Mouse (Mus musculus) lung, postnatal 36 days (tissue): Measurements from ENCODE around the gene Kazn.

ENCODE experiments used
- DNase-seq: peaks from one replicate; pipeline ENCODE4 v3.0.0; 2022; ENCODE audit warnings: mixed read lengths

The Kazn gene

DNA sequence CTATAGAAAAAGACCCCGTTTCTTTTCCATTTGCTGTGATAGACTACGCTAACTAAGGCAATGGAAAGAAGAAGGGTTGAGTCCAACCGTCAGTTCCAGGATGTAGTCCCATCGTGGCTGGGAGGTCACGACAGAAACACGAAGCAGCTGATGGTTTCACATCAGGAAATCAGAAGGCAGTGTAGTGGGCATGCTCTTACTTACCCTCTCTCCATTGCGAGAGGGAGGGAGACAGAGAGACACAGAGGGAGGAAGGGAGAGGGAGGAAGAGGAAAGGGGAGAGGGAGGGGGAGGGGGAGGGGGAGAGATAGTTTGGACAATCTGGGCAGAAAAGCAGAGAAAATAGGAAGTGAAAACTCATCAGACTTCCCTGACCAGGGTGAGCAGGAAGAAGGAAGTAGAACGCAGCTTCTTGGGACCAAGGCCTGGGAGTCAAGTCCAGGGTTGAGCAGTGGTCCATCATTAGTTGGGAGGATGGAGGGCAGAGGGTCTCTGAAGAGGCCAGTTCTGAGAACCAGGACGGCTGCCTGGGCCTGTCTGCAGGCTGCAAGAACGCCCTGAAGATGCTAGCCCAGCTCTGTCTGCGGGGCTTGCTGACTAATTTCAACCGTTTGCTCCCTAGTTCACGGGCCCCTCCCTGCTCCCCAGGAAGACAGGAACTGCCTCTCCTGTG lies 165.0 kb downstream of the Kazn start:
- no peak for DNase-seq

DNA sequence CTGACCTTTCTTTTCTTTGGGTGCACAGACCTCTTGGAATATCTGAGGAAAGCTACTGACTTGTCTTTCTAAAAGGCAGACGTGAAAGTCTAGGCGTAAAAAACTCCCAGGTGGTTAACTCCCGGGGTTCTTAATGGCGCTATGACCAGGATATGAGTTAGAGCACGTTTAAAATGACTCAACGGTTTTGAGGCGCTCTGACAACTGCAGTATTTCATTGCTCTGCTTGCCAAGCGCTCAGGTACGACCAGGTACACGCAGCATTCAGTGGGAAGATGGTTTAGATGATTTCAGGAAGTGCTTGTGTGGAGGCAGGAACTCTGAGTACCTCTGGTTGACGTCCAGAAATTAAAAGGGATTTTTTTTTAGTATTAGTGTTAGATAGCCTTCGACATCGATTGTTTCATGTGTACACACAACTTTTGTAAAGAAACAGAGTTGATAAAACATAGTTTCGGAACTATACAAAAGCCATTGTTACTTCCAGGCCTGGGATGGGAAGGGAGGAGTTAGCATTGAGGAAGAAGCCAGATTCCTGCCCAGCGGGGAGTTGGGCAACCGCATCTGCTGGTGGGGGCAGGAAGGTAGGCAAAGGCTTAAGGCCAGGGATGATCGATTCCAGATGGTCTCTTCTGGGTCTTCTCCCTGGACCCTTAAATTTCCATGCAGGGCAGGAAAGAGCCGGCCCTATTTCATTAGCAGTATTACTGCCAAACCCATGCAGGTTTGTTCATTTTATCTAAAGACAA lies 167.8 kb downstream of the Kazn start:
- DNase-seq = peak; percentile 37

DNA sequence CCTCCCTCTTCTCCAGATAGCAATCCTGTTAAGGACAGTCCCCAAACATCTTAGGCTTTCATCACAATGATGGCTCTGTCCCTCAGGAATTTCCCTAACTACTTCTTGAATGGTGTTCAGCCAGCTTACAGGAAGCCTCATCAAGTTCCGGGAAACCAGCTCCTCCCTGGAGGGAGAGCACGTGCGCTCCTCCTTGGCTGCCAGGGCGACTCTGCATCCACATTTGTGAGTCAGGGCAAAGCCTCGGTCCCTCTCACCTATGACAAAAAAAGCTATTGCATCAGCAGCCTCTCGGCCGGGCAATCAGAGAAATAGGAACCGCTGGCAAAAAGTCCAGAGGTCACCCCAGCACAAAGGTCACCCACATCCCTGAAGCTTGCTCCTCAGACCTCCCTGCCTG lies 168.4 kb downstream of the Kazn start:
- DNase-seq = peak; percentile 63

DNA sequence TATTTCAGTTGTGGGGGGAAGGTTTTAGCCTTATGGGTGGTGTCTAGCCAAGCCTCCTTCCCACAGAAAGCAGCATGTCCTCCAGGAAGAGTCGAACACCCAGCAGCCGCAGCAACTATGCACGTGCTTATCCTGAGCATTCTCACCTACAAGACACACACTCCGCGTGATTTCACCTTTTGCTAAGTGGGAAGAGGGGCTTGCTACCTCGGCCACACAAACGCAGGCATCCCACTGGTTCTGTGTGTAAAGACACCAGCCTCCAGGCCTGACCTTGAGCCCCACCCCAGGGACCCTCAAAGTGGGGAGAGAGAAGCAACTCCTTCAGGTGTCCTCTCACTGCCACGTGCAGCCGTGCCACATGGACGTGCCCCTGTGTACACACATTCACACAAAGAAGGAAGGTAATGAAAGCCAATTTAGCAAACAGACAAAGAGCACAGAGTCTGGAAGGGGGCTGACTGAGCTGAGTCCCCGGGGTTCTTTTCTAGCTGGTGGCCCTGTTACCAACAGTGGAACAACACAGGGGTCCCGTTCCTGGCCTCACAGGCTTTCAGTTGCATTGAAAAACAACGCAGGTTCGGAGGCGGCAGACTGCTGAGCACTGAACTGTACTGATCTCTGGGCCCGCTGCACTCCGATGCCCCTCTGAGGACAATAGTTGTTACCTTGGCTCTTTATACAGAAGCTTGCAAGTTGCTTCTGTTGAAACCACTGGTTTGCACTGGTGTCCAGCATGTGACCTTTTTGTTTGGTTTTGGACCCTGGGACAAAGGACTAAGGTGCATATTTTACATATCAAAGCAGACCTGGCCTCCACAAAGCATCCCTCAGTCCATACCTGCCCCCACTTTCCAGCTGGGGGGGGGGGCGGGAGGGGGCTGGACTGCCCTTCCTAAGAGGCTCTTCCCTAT lies 170.0 kb downstream of the Kazn start:
- DNase-seq = no peak

DNA sequence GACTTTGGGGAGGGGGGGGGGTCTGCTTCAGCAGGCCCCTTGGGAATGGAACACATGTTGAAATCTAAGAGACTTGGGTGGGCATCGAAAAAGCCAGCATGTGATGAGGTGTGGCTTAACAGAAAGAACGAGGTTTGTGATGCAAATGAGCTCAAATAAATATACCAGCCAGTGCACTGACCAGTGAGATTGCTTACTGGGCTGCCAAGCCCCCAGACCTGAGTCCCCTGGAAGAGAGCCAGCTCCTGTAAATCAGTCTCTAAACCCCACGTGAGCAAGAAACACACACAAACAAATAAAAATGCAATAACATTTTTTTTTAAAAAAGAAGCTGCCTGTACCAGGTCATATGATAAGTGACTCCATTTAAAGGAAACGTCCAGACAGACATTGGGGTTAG lies 172.6 kb downstream of the Kazn start:
- DNase-seq = no peak

DNA sequence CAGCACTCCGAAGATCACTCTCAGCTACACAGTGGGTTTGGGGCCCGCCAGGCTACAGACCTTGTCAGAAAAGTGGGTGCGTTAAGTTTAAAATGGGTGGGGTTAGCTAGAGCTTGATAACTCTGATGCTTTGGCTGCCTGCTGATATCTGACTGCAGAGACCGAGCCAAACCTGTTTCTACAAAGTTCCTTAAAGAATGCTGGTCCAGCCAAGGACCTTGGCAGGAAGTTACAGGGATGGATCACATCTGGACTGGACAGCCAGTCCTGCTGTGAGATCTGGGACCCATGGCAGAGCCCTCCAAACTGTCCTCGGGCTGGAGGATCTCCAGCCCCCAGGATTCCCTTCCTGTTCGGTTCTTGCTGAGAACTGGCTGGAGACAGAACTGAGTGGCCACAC lies 173.4 kb downstream of the Kazn start:
- DNase-seq = peak; percentile 43

DNA sequence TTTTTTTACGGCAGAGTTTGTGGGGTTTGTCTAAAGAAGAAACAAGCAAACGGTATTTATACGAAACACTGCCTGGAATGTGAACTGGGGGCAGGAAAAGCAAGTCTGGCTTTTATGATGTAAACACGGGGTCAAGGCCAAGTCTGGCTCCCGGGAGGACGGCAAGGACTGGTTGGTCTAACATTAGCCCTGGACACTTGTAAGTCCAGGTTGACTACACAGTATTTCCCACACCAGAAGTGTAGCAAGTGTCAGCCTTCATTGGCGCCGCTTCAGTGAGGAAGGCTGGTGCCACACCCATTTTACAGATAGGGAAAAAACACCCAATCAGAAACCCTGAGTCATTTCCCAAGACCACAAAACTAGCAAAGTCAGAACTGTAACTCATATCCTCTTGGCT lies 173.9 kb downstream of the Kazn start:
- DNase-seq = peak; percentile 54

DNA sequence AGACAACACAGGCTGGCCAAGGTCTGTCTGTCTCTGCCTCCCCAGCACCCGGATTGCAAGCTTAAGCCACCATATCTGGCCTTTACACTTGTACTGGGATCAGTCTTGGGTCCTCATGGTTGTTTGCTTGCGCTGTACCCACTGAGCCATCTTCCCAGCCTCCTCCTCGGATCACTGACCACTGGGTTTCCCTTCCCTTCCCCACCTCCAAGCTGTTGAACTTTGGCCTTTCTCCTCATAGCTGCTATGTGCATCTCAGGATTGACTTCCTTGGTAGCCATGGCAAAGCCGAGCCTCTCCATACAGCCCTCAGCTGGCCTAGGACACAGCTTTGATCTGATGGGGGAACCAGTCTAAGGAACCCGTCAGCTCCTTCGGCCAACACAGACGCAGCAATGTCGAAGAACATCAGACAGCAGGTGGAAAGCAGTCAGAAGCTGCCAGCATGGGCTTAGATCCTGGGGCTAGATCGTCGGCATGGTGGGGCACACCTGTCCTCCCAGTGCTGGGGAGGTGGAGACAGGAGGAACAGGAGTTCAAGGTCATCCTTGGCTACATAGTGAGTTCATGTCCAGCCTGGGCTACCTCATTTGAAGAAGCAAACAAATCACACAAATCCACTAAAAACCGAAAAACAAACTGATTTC lies 174.5 kb downstream of the Kazn start:
- DNase-seq = no peak

DNA sequence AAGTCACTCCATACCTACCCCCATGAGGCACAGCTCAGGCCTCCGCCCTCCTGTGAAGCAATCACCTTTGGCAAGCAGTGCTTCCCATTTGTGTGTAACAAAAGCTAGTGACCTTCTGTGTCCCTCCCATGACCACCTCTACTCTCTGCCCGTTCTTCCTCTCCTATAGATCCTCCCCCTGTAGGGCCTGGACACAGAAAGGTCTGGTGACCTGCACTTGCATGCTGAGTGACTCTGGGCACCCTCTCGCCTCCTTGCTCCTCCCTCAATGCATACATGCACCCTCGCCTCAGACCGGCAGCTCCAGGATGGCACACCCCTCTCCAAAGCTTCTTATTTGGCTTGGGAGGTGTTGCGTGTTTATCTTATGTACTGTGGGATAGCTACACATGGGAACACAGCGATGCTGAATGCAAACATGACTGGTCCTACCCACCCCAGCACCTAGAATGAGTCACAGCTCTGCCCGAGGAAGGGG lies 176.1 kb downstream of the Kazn start:
- DNase-seq = peak; percentile 76

DNA sequence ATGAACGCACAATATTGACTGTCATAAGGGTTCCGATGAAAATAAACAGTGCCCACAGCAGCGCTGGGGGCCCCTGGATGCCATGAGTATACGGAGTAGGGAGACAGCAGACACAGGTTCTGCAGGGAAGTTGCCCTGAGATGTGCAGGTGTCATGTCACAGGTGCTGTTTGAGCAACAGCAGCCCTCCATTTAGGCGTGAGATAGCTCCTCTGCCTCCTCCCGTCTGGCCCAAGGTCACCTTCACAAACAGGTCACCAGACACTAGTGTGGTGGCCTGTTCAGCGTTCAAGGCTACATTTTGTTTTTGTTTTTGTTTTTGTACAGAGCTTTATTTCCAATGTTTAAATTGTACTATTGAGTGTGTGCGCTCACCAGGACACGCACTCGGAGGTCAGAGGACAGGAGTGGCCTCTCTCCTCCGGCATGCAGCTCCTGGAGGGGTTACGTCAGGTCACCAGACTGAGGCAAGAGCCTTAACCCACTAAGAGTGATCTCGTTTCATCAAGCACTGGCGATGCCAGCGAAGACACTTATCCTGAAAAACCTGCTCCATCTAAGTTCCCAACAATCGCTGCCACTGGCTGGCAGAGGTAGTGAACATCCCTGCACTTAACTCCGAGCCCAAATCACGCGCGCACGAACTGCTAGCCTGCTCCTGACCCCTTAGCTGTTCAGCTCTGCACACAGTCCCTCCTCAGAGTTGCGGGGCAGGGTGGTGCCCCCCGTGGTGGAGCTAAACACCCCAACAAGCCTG lies 177.5 kb downstream of the Kazn start:
- DNase-seq = no peak

DNA sequence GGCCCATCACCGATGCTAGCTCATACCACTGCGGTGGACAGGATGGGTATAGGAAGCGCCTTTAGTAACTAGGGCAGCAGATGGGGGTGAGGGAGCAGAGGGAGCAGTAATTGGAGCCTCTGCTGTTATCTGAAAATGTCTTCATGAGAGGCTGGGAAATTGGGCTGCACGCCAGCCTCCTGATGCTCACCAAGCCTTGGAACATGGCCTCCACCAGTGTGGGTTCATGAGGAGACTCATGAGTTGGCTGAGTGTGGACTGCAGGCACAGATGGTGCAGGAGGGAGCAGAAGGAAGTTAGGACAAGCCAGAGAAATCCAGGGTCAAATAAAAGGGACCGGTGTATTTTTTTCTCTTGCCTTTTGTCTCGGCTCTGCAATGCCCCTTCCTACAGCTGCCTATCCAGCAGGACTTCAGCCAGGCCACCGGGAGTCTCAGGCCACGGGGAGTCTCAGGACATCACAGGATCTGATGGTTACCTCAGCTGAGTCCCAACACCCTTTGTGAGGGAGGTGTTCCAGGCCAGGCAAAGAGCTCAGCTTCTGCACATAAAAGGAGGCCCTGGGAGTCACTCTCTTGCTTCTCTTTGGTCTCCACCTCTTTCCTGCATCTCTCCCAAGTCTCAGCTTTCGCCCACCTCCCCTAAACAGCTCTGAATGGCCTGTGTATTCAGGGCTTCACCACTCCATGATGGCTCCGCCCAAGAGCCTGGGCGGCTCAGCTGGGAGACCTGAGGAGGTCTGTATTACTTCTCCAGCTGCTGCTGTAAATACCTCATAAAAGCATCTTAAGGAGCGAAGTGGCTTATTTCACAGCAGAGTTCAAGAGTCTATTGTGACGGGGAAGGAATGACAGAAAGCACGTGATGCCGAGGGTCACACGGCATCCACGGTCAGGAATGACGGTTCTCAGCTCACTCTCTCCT lies 178.5 kb downstream of the Kazn start:
- peak; percentile 42 for DNase-seq

DNA sequence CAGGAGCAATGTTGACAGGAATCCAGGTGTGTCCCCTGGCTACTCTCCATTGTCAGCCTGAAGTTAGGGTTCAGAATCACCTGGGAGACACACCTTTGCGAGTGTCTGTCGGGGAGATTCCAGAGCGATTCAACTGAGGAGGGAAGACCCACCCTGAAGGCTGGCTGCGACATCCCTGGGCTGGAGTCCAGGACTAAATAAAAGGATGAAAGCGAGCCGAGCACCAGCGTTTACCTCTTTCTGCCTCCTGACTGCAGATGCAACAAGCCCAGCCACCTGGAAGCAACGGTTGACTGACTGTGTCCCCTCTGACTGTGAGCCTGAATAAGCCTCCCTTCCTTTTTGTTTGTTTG lies 179.4 kb downstream of the Kazn start:
- DNase-seq = no peak

DNA sequence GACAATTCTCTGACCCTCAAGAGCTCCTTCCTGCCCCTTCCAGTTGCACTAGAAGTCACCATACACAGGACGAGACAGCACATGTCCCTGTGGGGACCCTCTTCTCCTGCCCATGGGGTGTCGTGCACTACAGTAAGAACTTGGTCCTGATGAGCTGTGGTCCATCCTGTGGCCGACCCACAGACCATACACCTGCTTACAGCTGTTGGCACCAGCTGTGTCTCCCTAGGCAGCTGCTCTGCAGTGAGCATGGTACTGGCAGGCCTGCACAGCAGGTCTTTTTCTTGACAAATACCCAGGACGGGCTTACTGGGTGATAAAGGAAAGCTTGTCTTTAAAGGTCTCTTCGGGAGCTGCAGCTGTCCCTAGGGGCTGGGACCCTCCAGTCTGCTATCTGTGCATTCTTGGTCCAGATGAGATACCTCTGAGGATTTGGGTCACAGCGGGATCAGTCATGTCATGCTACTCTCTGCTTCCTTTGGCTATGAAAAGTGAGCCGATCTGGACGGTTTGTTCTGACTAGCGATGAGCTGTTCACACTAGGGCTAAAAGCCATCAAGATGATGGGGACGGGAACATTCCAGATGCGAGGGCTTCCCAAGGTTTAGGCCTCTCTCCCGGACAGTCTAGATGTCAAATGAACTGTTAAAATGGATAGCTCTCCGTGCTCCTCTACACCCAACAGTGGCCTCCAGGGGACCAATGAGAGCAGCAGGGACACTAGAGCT lies 179.9 kb downstream of the Kazn start:
- DNase-seq = no peak

DNA sequence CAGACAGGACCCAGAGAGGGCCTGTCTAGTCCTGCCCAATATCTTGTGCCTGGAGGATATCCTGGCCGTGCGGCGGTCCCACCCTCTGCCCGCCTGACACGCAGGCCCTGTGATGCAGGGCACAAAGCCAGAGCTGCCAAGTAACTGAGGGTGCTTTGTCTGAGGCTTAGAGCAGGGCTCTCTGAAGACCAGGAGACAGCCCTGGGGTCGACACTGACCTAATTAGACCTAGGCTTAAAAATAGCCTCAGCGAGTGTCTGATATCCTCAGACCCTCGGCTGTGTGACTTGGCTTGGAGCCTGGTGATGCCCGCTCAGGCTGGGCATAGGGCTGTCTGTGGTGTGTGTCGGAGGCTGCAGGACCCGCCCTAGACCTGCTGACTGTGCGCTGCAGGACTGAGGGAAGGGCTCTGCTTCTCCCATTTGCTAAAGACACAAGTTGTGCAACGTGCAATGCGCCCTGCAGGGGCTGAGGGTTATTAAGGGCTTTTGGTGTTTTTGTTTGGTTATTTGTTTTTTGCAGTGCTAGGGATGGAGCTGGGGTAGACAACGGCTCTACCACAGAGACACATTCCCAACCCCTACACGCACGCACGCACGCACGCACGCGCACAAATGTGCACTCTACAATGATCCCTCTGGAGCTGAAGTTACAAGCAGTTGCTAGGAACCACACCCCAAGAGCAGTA lies 181.5 kb downstream of the Kazn start:
- DNase-seq = no peak

DNA sequence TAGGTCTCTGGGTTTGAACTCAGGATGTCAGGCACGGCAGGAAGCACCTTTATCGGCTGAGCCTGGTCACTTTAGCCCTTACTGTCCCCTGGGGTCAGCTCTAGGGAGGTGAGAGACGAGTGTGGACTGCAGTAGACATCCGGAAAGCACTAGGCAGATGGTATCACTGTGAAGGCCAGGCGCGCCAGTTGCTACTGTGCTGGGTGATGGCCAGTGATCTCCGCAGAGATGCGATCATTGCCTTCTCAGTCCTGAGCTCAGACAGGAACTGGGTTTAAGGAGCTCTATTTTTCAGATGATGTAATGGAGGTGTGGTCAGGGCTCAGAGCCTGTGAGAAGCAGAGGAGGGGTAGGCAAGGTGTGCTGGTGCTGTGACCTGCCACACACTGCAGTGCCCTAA lies 183.6 kb downstream of the Kazn start:
- no peak for DNase-seq

DNA sequence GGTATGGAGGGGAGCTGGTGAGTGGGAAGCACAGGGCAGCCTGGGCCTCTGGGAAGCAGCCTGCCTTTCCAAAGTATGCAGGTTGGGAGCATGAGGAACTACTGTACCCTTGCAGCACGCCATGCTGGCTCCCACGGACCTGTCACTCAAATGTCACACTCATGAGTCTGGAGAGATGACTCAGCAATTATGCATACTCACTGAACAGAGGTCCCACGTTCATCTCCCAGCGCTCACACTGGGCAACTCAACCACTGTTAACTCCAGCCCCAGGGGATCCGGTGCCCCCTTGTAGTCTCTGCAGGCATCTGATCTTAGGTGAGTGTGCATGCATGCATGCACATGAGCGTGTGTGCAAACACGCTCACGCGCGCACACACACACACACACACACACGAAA lies 184.6 kb downstream of the Kazn start:
- no peak for DNase-seq

DNA sequence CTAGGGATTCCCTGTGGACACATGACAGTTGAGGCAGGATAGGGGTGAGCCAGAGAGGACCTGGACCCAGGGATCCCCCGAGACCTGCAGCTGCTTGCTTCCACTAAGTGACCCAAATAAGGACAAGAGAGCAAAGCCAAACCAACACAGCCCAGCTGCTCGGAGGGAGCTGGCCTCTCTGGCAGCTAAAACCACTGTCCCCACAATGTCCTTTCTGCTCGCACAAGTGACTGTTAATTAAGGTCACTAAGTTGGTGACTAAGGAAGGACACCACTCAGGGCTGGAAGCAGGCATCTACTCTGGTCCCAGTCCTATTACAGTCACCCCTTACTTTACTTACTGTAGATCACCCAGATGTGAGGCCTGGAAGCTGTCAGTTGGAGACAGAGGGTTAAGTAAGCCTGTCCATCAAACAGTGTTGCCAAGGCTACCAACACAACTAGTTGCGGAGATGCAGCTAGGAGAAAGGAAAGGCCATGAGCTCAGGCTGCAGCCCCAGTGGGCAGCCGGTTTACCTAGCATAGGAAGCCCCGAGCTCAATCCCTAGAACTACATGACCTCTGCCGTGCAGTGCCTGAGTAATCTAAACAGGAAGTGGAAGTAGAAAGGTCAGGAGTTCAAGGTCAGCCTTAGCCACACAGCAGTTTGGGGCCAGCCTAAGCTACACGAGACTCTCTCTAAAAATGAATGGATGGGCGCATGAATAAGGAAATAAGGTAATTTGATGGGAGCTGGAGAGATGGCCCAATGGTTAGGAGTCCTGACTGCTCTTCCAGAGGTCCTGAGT lies 185.3 kb downstream of the Kazn start:
- no peak for DNase-seq

DNA sequence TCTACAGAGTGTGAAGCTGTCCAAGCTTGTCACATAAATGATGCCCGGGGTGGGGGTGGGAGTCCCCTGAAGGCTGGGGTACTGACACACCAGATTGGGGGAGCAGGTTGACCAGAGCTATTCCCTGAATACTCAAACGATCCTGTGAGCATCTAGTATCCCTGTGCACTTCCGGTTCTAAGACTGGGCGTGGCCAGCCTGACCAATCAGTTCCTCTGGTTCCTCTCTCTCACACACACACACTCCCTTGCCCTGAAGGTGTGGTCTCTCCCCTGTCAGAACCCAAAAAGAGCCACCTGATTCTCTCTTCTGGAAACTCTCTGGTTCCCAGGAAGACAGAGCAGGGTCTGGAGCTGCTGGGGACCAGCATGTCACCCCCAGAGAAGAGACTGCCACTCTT lies 185.9 kb downstream of the Kazn start:
- DNase-seq = peak; percentile 41
